ENCODE assay signal across 21 mouse cellular contexts in the genomic region with DNA sequence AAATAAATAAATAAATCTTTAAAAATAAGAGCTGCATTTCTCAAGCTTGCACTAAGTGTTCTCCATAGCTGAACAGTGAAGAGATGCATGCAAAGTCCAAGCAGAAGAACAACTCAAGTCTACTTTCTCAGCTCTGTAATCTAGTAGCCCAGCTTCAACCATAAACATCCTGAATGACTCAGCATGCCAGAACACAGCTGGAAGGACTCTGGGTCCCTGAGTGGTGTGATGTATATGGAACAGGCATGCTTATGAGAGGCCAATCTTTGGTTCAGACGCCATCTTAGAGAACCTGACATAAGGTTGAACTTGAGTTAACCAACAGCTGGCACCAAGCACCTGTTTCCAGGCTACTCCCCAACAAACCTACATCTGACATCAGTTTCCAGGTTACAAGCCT. TPM values are rescaled to one million over a fixed set of nuclear protein-coding genes. Genes with fewer than 3 reads are reported as not detected.
A peak's percentile ranks its signal among the peaks of the same experiment; 100 is the strongest.
DNase-seq lines count a peak whose midpoint lies in the region; ATAC-seq and TF ChIP-seq lines count a peak whose summit lies in the region.
"Had no signal": no experiment of that assay in that cellular context is flagged by ENCODE, and none has a peak within 500 bp of the region (broad histone marks: within the 10 kb centered on the region; RNA-seq: fewer than 3 reads in every experiment).

No protein-coding gene starts in this region.

- 44% methylated on average over 1 of the region's 1 CpGs for WGBS in heart, embryonic 12.5 days
- WGBS in liver, postnatal 0 days (ENCODE audit: insufficient replicate concordance) = 41% methylated on average over 1 of the region's 1 CpGs

- no peaks in the 10 kb centered on the region for H3K79me2 ChIP-seq in MEL (ENCODE audit: control insufficient read depth, insufficient read depth, low read length, poor library complexity)

- no peaks in the 10 kb centered on the region for H3K36me3 ChIP-seq in heart, embryonic 12.5 days
- H3K36me3 ChIP-seq in MEL (ENCODE audit: control insufficient read depth in 1 of 2, insufficient read depth in 2 of 2, low read length in 2 of 2) = no peaks in the 10 kb centered on the region
- no peaks in the 10 kb centered on the region for H3K36me3 ChIP-seq in liver, postnatal 0 days (replicated peaks; ENCODE audit: insufficient read depth, low read length)
- H3K36me3 ChIP-seq: hindbrain, embryonic 13.5 days; kidney, embryonic 15.5 days; limb, embryonic 12.5 days had no signal

- H3K27me3 ChIP-seq in heart, embryonic 12.5 days (replicated peaks) = 0 out of 2 replicates have a peak, but pooled peaks cover 4% of the 10 kb centered on the region
- H3K27me3 ChIP-seq in MEL (ENCODE audit: control insufficient read depth in 1 of 2, insufficient read depth in 2 of 2, low read length in 2 of 2) = no peaks in the 10 kb centered on the region
- H3K27me3 ChIP-seq in liver, postnatal 0 days (ENCODE audit: insufficient read depth, low read length) = no peaks in the 10 kb centered on the region
- H3K27me3 ChIP-seq: CH12.LX; forebrain, embryonic 13.5 days; hindbrain, embryonic 13.5 days; kidney, embryonic 15.5 days; limb, embryonic 12.5 days had no signal

- TF ChIP-seq CTCF in MEL (IDR thresholded peaks at IDR 0.05 in 2 of 3, conservative IDR thresholded peaks at IDR 0.05 in 1 of 3; ENCODE audit: control insufficient read depth in 1 of 3, insufficient read depth in 1 of 3, low read depth in 2 of 3, low read length in 3 of 3, poor library complexity in 1 of 3, severe bottlenecking in 1 of 3) = no peak
- TF ChIP-seq CTCF in liver, postnatal 0 days (IDR thresholded peaks at IDR 0.05; ENCODE audit: low read depth) = no peak

- TF ChIP-seq POLR2A in MEL (IDR thresholded peaks at IDR 0.05; ENCODE audit: control insufficient read depth in 1 of 2, insufficient read depth in 1 of 2, low read depth in 1 of 2, low read length in 2 of 2, poor library complexity in 1 of 2) = no peak

- DNase-seq in heart, adult 18-20 months = no peak
- DNase-seq in MEL (ENCODE audit: low read depth, low spot score) = peak; percentile 54
- no peak for DNase-seq in liver, postnatal 0 days
- no peak for DNase-seq in urinary bladder, adult 18-20 months (ENCODE audit: low spot score in 2 of 2)
- no peak for DNase-seq in thymus, postnatal 36 days
- DNase-seq in yolk sac, embryonic 10.5 days (ENCODE audit: low spot score) = no peak
- DNase-seq: adrenal gland, adult 8-10 months; cerebellum, adult 9-10 months; gastrocnemius, postnatal 14 days; heart, postnatal 14 days; lung, adult 2 months; right cerebral cortex, postnatal 14 days had no signal

- no peaks in the 10 kb centered on the region for H3K4me1 ChIP-seq in heart, embryonic 12.5 days (replicated peaks)
- H3K4me1 ChIP-seq in MEL (ENCODE audit: control insufficient read depth in 1 of 2, insufficient read depth in 2 of 2, low read length in 2 of 2) = no peaks in the 10 kb centered on the region; a peak in 1 of 4 replicates
- H3K4me1 ChIP-seq in liver, postnatal 0 days (ENCODE audit: insufficient read depth) = no peaks in the 10 kb centered on the region
- H3K4me1 ChIP-seq: forebrain, embryonic 13.5 days; hindbrain, embryonic 13.5 days; kidney, embryonic 15.5 days; limb, embryonic 12.5 days had no signal

- H3K9ac ChIP-seq in heart, embryonic 12.5 days = no peak overlapping the region
- no peak overlapping the region for H3K9ac ChIP-seq in MEL (ENCODE audit: control insufficient read depth, low read depth, low read length, poor library complexity, severe bottlenecking)
- H3K9ac ChIP-seq in liver, postnatal 0 days (replicated peaks) = no peak overlapping the region
- H3K9ac ChIP-seq: forebrain, embryonic 13.5 days; hindbrain, embryonic 13.5 days; kidney, embryonic 15.5 days; limb, embryonic 12.5 days had no signal

- no peak for TF ChIP-seq EP300 in MEL (IDR thresholded peaks at IDR 0.05; ENCODE audit: low read depth in 1 of 2, low read length in 2 of 2)
- TF ChIP-seq EP300 in liver, postnatal 0 days (IDR thresholded peaks at IDR 0.05; ENCODE audit: low read depth) = no peak

- TF ChIP-seq RAD21 in MEL (IDR thresholded peaks at IDR 0.05; ENCODE audit: low read depth, low read length) = no peak

- no peak overlapping the region for H3K4me2 ChIP-seq in heart, embryonic 12.5 days
- H3K4me2 ChIP-seq in liver, postnatal 0 days (ENCODE audit: low read depth, low read length) = no peak overlapping the region
- H3K4me2 ChIP-seq: forebrain, embryonic 13.5 days; hindbrain, embryonic 13.5 days; kidney, embryonic 15.5 days; limb, embryonic 12.5 days had no signal

- ATAC-seq in heart, embryonic 12.5 days (ENCODE audit: insufficient number of reproducible peaks, low FRiP score) = peak; percentile 82
- ATAC-seq in hematopoietic stem cell, adult 5-6 weeks (replicated peaks in 1 of 2; ENCODE audit: insufficient read depth in 1 of 2, low FRiP score in 2 of 2, low TSS enrichment in 1 of 2, low read depth in 1 of 2, poor library complexity in 2 of 2, severe bottlenecking in 2 of 2) = peak; percentile 82 to 90
- peak; percentile 69 for ATAC-seq in liver, postnatal 0 days
- ATAC-seq: forebrain, embryonic 13.5 days; midbrain, embryonic 16.5 days had no signal

- H3K27ac ChIP-seq in heart, embryonic 12.5 days (ENCODE audit: poor library complexity, severe bottlenecking) = no peak overlapping the region
- H3K27ac ChIP-seq in MEL (ENCODE audit: control insufficient read depth, low read depth, low read length) = no peak overlapping the region
- no peak overlapping the region for H3K27ac ChIP-seq in liver, postnatal 0 days (ENCODE audit: low read depth)
- H3K27ac ChIP-seq: forebrain, embryonic 13.5 days; hindbrain, embryonic 13.5 days; kidney, embryonic 15.5 days; limb, embryonic 12.5 days had no signal

- H3K4me3 ChIP-seq in heart, embryonic 12.5 days = no peak overlapping the region
- no peak overlapping the region for H3K4me3 ChIP-seq in MEL (ENCODE audit: control insufficient read depth in 1 of 2, insufficient read depth in 1 of 2, low read depth in 2 of 2, low read length in 2 of 2)
- H3K4me3 ChIP-seq in liver, postnatal 0 days (ENCODE audit: low read depth, low read length) = no peak overlapping the region
- H3K4me3 ChIP-seq: erythroblast, embryonic 14.5 days; forebrain, embryonic 13.5 days; hindbrain, embryonic 13.5 days; kidney, embryonic 15.5 days; limb, embryonic 12.5 days had no signal

- H3K9me3 ChIP-seq in heart, embryonic 12.5 days (replicated peaks) = no peaks in the 10 kb centered on the region
- no peaks in the 10 kb centered on the region for H3K9me3 ChIP-seq in MEL (replicated peaks; ENCODE audit: insufficient read depth, low read length)
- no peaks in the 10 kb centered on the region for H3K9me3 ChIP-seq in liver, postnatal 0 days (ENCODE audit: low read length)
- H3K9me3 ChIP-seq: forebrain, embryonic 13.5 days; hindbrain, embryonic 13.5 days; kidney, embryonic 15.5 days; limb, embryonic 12.5 days had no signal

TF ChIP-seq in MEL, 35 proteins besides CTCF, POLR2A, EP300 and RAD21:
- TF ChIP-seq TAL1 (IDR thresholded peaks at IDR 0.05; ENCODE audit: low read length) = peak; percentile 7; the same call in 1 of the 2 replicates
- no peak for TF ChIP-seq HCFC1 (IDR thresholded peaks at IDR 0.05; ENCODE audit: low read depth, low read length)

RNA-seq across cellular contexts. Expression of a gene that starts 58.4 kb away (rescaled TPM):
- 108 and 122 TPM in 2 replicates for polyA plus RNA-seq in heart, embryonic 12.5 days (2016; fragmentation: Nextera tagmentation; extraction: Ambion mirVana)
- total RNA-seq in heart, adult 18-20 months (2021) = 10 to 100 TPM; 42.4 to 72.6 TPM
- 121 and 123 TPM in 2 replicates for total RNA-seq in MEL (2012; rRNA removed)
- 100 to 1,000 TPM; 174 to 334 TPM for polyA plus RNA-seq in MEL (2012; ENCODE audit: insufficient read depth in 1 of 2, insufficient read length in 2 of 2, low read depth in 1 of 2, low replicate concordance in 2 of 2, missing spikeins in 1 of 2)
- total RNA-seq in hematopoietic stem cell, adult 5-6 weeks (2017) = 60.3 and 71.8 TPM in 2 replicates
- polyA plus RNA-seq in liver, postnatal 0 days (2015; fragmentation: Nextera tagmentation; extraction: Ambion mirVana) = 391 and 407 TPM in 2 replicates
